Mouse (Mus musculus): ENCODE results near the gene Hist1h3h. TPM values are rescaled to one million over a fixed set of nuclear protein-coding genes. Genes with fewer than 3 reads are reported as not detected.
"Not testable (repeated sequence)": the region's sequence is repeated elsewhere in the genome, so short reads cannot be mapped to it uniquely, and the experiment has no call there.

Gene Hist1h3h
- polyA plus RNA-seq, 1 experiment from 2014 or later, result 16.8 TPM

DNA sequence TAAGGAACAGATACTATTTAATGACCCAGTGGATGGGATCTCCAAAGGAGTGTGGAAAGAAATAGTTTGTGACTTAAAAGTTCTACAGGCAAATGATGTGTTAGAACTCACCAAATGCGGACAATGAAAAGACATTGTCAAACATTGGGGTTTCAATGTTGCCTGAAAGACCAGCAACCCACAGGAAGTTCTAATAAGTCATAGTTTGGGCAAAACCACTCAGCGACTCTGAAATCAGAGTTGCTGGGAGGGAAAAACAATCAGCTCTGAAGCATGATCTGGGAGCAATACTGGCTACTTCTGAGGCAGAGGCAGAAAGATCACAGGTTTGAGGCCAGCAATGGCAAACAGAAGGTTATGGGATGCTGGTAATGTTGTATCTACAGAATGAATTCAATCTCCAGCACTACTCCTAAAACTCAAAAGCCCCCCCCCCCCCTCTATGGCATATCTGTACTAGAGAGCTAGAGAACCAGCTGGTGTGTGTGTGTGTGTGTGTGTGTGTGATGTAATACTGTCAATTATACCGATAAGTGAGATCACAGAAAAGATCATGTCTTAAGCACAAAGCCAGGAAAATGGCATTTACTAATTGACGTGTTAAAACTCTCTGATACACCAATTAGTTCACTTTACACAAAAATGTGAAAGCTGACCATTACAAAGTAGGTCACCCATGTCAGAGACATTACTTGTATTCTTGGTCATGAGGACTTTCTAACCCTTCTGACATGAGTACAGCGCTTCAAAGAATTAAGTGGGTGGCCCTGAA lies 32.1 kb downstream of the Hist1h3h start:
- peak overlapping the region; percentile 97 for H3K27ac ChIP-seq (ENCODE audit: low read depth, low read length)
- H3K36me3 ChIP-seq (ENCODE audit: control insufficient read depth, insufficient read depth, low read length), result no peaks in the 10 kb centered on the region; the same call in 1 of the 2 replicates
- WGBS, result 6% methylated on average over 5 of the region's 5 CpGs
- no peaks in the 10 kb centered on the region for H3K9me3 ChIP-seq (ENCODE audit: control insufficient read depth, low read length)
- H3K27me3 ChIP-seq (ENCODE audit: control insufficient read depth, insufficient read depth, low read length), result no peaks in the 10 kb centered on the region
- H3K4me3 ChIP-seq (ENCODE audit: low read depth, low read length), result peak overlapping the region; percentile 55
- ATAC-seq (replicated peaks; ENCODE audit: low FRiP score) (peak; percentile 13; the same call in 1 of the 2 replicates), DNase-seq (ENCODE audit: low spot score) (peak; percentile 69)
- peak overlapping the region; percentile 88 for H3K4me2 ChIP-seq (ENCODE audit: low read depth, low read length, severe bottlenecking)
- H3K4me1 ChIP-seq (replicated peaks; ENCODE audit: control insufficient read depth, insufficient read depth, low read length), result peaks cover 3% of the 10 kb centered on the region; the same call in 1 of the 2 replicates
- peak overlapping the region; percentile 68 for H3K9ac ChIP-seq (ENCODE audit: low read length)

GRCm38 (mm10) chr13:21750159-21751017 lies 32.9 kb downstream of the Hist1h3h start, which contains the start of gene Hist1h4k:
Hist1h4k (minus strand) TSS chr13:21750505.
- under 1% methylated on average over 42 of the region's 56 CpGs for WGBS
- Histone ChIP-seq H3K4me2 (ENCODE audit: low read depth, low read length, severe bottlenecking) (peak within 1 kb of the TSS; percentile 88), H3K27ac (ENCODE audit: low read depth, low read length) (peak within 1 kb of the TSS; percentile 97), H3K9ac (ENCODE audit: low read length) (peak within 1 kb of the TSS; percentile 68), H3K4me3 (ENCODE audit: low read depth, low read length) (peak within 1 kb of the TSS; percentile 55)
- peak; percentile 97 for DNase-seq (ENCODE audit: low spot score)
- ATAC-seq (replicated peaks; ENCODE audit: low FRiP score), result peak; percentile 82
- not testable (repeated sequence) for H3K9me3 ChIP-seq (ENCODE audit: control insufficient read depth, low read length); H3K27me3 ChIP-seq (ENCODE audit: control insufficient read depth, insufficient read depth, low read length); H3K36me3 ChIP-seq (ENCODE audit: control insufficient read depth, insufficient read depth, low read length); H3K4me1 ChIP-seq (replicated peaks; ENCODE audit: control insufficient read depth, insufficient read depth, low read length)

DNA sequence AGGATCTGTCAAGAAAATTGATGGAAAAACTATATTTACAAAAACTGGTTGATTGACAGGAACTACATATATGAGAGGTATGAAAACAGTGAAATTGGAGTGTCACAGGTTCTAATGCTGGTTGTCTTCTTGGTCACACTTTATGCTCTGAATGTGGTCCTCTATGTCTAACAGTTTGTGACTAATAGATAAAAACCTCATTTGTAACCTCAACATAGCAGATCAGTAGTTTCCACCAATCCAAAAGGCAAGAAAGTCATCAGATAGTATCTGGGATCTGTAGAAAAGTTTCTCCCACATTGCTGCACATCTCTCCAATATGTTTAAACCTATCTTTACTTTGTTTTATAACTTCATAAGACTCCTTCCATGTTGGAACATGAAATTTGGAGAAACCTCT lies 34.0 kb downstream of the Hist1h3h start:
- DNase-seq (ENCODE audit: low spot score) (no peak), ATAC-seq (replicated peaks; ENCODE audit: low FRiP score) (no peak)
- no peaks in the 10 kb centered on the region for H3K27me3 ChIP-seq (ENCODE audit: control insufficient read depth, insufficient read depth, low read length)
- no peak overlapping the region for H3K9ac ChIP-seq (ENCODE audit: low read length)
- H3K36me3 ChIP-seq (ENCODE audit: control insufficient read depth, insufficient read depth, low read length), result no peaks in the 10 kb centered on the region
- H3K27ac ChIP-seq (ENCODE audit: low read depth, low read length), result peak overlapping the region; percentile 93
- H3K4me2 ChIP-seq (ENCODE audit: low read depth, low read length, severe bottlenecking), result no peak overlapping the region
- H3K4me3 ChIP-seq (ENCODE audit: low read depth, low read length), result no peak overlapping the region
- peaks cover 3% of the 10 kb centered on the region; the same call in 1 of the 2 replicates for H3K4me1 ChIP-seq (replicated peaks; ENCODE audit: control insufficient read depth, insufficient read depth, low read length)
- no peaks in the 10 kb centered on the region for H3K9me3 ChIP-seq (ENCODE audit: control insufficient read depth, low read length)

GRCm38 (mm10) chr13:21751827-21752226 lies 34.4 kb downstream of the Hist1h3h start:
- Histone ChIP-seq H3K27ac (ENCODE audit: low read depth, low read length) (peak overlapping the region; percentile 93), H3K9ac (ENCODE audit: low read length) (no peak overlapping the region; the same call in 1 of the 2 replicates), H3K4me2 (ENCODE audit: low read depth, low read length, severe bottlenecking) (no peak overlapping the region), H3K4me1 (replicated peaks; ENCODE audit: control insufficient read depth, insufficient read depth, low read length) (peaks cover 3% of the 10 kb centered on the region; the same call in 1 of the 2 replicates), H3K9me3 (ENCODE audit: control insufficient read depth, low read length) (no peaks in the 10 kb centered on the region), H3K27me3 (ENCODE audit: control insufficient read depth, insufficient read depth, low read length) (no peaks in the 10 kb centered on the region), H3K4me3 (ENCODE audit: low read depth, low read length) (no peak overlapping the region), H3K36me3 (ENCODE audit: control insufficient read depth, insufficient read depth, low read length) (no peaks in the 10 kb centered on the region)
- no peak for DNase-seq (ENCODE audit: low spot score)
- 76% methylated on average over 3 of the region's 3 CpGs for WGBS
- ATAC-seq (replicated peaks; ENCODE audit: low FRiP score), result no peak

DNA sequence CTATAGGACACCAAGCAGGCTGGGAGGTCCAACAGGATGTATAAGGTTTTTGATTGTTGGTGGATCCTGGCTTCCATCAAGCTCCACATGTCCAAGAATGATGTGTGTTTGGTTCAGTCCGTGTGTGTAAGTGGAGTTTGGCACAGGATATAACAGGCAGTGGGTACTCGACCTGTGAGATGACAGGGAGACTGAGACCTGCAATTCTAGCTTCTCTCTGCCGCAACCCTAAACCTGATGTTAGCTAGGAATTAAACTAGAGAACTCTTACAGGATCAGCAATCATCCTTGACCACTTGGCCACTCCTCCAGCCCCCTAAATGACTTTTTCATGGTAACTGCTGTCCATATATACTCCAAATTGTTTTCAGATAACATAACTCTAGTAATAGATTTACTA lies 34.9 kb downstream of the Hist1h3h start:
- 45% methylated on average over 3 of the region's 3 CpGs for WGBS
- H3K4me3 ChIP-seq (ENCODE audit: low read depth, low read length), result peak overlapping the region; percentile 37; the same call in 1 of the 2 replicates
- peaks cover 3% of the 10 kb centered on the region; the same call in 1 of the 2 replicates for H3K4me1 ChIP-seq (replicated peaks; ENCODE audit: control insufficient read depth, insufficient read depth, low read length)
- peak overlapping the region; percentile 21; the same call in 1 of the 2 replicates for H3K9ac ChIP-seq (ENCODE audit: low read length)
- H3K27me3 ChIP-seq (ENCODE audit: control insufficient read depth, insufficient read depth, low read length), result no peaks in the 10 kb centered on the region
- no peaks in the 10 kb centered on the region for H3K36me3 ChIP-seq (ENCODE audit: control insufficient read depth, insufficient read depth, low read length)
- ATAC-seq (replicated peaks; ENCODE audit: low FRiP score), result no peak
- peak overlapping the region; percentile 65; the same call in 1 of the 2 replicates for H3K4me2 ChIP-seq (ENCODE audit: low read depth, low read length, severe bottlenecking)
- H3K9me3 ChIP-seq (ENCODE audit: control insufficient read depth, low read length), result no peaks in the 10 kb centered on the region
- peak; percentile 61 for DNase-seq (ENCODE audit: low spot score)
- peak overlapping the region; percentile 93 for H3K27ac ChIP-seq (ENCODE audit: low read depth, low read length)

- peak overlapping the region; percentile 65 for H3K4me2 ChIP-seq (ENCODE audit: low read depth, low read length, severe bottlenecking)
- H3K27ac ChIP-seq (ENCODE audit: low read depth, low read length), result peak overlapping the region; percentile 93
- no peaks in the 10 kb centered on the region for H3K36me3 ChIP-seq (ENCODE audit: control insufficient read depth, insufficient read depth, low read length)
- H3K9ac ChIP-seq (ENCODE audit: low read length), result peak overlapping the region; percentile 67
- DNase-seq (ENCODE audit: low spot score) (no peak), ATAC-seq (replicated peaks; ENCODE audit: low FRiP score) (no peak)
- 3% methylated on average over 10 of the region's 10 CpGs for WGBS
- peak overlapping the region; percentile 37 for H3K4me3 ChIP-seq (ENCODE audit: low read depth, low read length)
- no peaks in the 10 kb centered on the region for H3K27me3 ChIP-seq (ENCODE audit: control insufficient read depth, insufficient read depth, low read length)
- no peaks in the 10 kb centered on the region for H3K9me3 ChIP-seq (ENCODE audit: control insufficient read depth, low read length)
- H3K4me1 ChIP-seq (replicated peaks; ENCODE audit: control insufficient read depth, insufficient read depth, low read length), result peaks cover 3% of the 10 kb centered on the region; the same call in 1 of the 2 replicates
Measured at GRCm38 (mm10) chr13:21753051-21753523, 35.6 kb downstream of the Hist1h3h start.

DNA sequence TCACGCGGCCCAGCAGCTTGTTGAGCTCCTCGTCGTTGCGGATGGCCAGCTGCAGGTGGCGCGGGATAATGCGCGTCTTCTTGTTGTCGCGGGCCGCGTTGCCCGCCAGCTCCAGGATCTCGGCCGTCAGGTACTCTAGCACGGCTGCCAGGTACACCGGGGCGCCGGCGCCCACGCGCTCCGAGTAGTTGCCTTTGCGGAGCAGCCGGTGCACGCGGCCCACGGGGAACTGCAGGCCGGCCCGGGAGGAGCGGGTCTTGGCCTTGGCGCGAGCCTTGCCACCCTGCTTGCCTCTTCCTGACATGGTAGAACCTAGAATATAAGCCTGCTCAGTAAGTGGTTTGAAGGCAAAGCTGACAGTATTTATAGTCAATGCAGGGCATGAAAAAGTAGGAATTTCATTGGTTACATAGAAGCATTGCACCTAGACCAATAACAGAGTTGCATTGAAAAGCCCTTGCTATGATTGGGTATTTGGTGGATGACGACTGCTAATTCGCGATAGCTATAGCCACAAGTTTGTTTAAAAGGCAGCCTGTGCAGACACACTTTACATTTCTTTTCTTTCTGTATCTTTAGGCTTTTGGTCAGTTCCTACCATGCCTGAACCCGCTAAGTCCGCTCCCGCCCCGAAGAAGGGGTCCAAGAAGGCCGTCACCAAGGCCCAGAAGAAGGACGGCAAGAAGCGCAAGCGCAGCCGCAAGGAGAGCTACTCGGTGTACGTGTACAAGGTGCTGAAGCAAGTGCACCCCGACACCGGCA lies 36.2 kb downstream of the Hist1h3h start, which contains the start of the genes Hist1h2ak and Hist1h2bn:
Gene Hist1h2ak, minus strand, starts transcription at position 304 of the 762 bp plus-strand sequence.
Gene Hist1h2bn, plus strand, starts transcription at position 600 of the 762 bp plus-strand sequence.
- not testable (repeated sequence) for H3K36me3 ChIP-seq (ENCODE audit: control insufficient read depth, insufficient read depth, low read length); H3K27me3 ChIP-seq (ENCODE audit: control insufficient read depth, insufficient read depth, low read length); H3K4me1 ChIP-seq (replicated peaks; ENCODE audit: control insufficient read depth, insufficient read depth, low read length); H3K9me3 ChIP-seq (ENCODE audit: control insufficient read depth, low read length)
- Histone ChIP-seq H3K27ac (ENCODE audit: low read depth, low read length) (peak within 1 kb of the TSS; percentile 93), H3K9ac (ENCODE audit: low read length) (peak within 1 kb of the TSS; percentile 67), H3K4me3 (ENCODE audit: low read depth, low read length) (peak within 1 kb of the TSS; percentile 41), H3K4me2 (ENCODE audit: low read depth, low read length, severe bottlenecking) (peak within 1 kb of the TSS; percentile 65)
- under 1% methylated on average over 30 of the region's 50 CpGs for WGBS
- ATAC-seq (replicated peaks; ENCODE audit: low FRiP score), result peak; percentile 93
- DNase-seq (ENCODE audit: low spot score), result peak; percentile 82

Data from forebrain, embryonic 11.5 days (tissue).